Mouse (Mus musculus) layer of hippocampus, adult 9-10 months (tissue): Measurements from ENCODE around the gene Atp10a.

Source experiments
- DNase-seq: peaks from one replicate; pipeline ENCODE4 v3.0.0; 2022; ENCODE audit warnings: low spot score

Gene Atp10a

DNA sequence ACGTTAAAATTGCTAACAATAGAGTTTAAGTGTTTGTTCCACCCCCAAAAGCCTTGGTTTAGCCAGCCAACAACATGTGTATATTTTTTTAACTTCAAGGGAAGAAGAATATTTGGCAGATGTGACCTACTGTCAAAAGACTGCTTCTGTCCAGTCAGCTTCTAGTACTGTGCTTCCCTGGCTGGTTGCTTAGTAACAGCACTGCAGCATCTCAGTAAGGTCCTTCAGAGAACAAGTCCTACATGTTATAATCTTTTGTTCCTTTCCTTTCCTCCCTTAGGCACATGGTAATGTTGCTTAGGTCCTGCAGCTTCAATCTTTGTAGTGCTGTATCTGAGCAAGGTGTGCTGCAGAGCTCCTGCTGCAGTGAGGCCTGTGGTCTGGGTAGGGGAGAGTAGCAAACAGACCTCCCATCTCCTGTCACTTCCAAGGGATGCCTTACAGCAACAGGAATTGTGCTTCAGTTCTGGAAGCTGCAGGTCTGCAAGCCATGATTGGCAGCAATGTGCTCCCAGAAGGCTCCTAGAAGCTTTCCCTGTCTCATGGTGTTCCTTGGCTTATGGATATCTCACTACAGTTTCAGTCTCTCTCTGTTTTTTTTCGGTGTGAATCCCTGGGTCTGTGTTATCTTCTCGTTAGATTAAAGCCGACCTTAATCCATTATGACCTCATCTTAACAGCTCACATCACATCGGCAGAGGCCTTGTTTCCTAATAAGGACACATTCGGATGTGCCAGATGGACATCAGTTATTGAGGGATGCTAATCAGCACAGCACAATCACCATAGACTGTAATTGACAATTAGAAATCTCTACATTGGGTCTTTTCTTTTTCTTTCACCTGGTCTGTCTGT, 34.3 kb downstream of the Atp10a start:
- no peak for DNase-seq

DNA sequence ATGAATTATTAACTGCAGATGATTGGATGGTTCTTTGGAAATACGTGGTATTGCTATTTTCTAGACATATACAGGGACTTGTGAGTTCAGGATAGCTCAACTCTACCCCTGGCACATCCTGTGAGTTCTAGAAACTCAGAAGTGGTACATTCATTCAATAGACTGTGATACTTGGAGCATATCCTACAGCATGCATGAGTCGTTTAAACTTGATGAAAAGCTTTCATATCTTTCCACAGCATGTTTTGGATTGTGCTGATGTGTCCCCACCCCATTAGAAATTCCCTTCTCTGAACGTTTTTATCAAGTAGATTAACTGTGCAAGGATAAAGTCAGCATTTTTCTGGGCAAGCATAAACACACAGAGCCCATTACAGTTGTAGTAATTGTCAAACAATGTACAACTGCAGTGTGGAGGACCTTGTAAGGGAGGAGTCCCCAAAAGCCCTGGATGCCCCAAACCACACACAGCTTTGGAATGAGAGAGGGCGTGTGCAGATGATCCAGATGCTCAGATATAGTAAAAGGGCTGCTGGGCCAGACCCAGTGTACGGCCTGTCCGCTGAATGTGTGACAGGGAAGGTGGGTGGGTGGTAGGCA, 35.1 kb downstream of the Atp10a start:
- no peak for DNase-seq

DNA sequence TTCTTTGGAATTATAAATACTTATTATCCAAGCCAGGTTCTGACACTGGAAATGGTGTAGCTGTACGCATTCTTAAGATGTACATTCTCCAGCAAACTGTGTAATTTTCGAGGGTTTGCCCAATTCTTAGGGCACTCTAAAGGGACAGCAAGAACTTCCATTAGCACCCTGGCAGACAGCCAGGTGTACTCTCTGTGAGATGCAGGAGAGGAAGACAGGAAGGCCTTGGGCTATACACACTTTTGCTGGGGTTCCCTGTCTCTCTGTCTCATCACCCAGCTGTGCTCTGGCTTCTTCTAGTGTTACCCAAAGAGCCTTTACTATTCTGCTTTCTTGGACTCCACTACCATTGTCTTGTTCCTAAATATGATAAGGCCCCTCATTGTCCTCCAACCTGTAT, 36.7 kb downstream of the Atp10a start:
- DNase-seq, result no peak

DNA sequence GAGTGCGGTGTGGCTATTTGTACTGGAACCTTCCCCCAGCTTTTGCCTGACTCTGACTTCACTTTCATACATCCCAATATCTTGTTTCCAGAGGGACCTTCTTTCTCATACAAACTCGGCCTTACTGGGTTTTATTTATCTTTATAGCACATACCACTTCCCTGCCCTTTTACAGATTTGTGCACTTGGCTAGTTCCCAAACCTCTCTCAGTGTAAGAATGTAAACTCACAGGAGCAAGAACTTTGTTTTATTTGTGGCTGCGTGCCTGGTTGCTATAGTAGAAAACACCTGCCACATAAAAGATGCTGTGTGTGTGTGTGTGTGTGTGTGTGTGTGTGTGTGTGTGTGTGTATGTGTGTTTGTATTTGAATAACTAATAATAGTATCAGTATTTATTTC, 37.4 kb downstream of the Atp10a start:
- no peak for DNase-seq

DNA sequence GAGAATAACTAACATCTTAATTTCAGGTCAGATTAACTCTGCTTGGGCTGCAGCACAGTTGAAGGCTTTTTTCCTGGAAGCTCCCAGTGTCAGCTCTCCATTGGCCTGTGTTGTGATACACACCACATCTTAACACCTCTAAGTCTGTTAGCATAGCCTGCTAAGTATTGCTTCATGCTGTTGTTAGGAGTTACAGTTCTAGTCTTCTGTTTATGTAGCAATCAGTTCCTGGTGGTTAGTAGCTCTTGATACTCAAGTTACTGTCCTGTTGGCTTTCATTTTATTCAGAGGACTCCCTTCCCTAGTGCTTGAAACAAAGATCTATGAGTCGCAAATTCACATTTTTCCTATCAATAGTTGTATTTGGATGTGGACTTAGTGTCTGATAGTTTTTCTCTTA, 39.7 kb downstream of the Atp10a start:
- DNase-seq, result no peak

DNA sequence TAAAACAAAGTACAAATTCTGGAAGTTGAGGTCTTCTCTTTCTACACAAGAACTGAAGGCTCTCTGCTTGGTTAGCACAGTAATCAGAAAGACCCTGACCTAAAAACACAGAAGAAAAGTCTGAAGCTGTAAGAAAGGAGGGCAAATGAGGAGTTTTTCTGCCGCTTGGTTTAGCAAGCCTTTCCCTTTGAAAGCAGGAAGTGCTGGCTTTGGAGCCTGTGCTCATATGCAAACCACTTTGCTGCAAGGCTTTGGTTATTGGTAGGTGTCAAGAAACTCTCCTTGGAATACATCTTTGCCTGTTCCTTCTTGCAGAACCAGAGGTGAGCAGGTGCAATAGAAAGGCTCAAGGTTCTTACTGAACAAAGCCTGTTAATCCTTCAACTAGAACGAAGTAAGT, 41.1 kb downstream of the Atp10a start:
- DNase-seq, result no peak

DNA sequence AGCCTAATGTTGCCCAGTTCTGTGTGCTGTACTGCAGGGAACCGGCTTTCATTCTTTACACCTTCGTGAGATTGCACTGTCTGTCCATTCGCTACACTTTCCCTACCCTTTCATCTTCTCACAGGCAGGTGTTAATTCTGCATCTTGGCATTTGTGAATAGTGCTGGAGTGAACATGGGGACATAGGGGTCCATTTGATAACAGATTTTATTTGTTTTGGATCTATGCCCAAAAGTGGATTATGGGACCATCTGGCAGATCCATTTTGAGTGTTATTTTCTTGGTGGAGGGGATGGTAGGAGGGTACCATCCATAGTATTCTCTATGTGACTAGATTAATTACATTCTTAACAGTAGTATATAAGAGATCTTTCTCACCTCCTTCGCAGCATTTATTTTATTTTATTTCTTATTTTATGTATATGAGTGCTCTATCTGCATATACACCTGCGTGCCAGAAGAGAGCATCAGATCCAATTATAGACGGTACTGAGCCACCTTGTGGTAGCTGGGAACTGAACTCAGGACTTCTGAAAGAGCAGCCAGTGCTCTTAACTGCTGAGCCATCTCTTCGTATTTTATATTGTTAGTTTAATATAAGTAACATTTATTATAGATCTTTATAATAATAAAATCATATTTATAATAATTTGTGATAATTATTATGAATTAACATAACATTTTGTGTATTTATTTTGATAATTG, 42.9 kb downstream of the Atp10a start:
- no peak for DNase-seq

DNA sequence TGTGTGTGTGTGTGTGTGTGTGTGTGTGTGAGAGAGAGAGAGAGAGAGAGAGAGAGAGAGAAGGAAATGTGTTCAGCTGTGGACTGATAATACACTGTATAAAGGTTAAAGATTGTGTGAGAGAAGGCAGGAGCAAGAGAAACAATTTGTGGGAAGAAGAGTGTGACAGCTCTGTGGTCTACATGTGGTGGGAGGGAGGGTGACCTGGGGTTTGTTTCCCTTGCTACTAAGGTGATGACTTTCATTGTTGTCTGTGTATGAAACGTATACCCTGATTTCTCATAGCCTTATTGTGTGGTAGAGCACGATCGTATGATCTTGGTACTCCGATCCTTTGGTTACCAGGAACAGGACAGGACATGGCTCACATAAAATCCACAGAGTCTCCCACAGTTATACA, 45.3 kb downstream of the Atp10a start:
- no peak for DNase-seq

DNA sequence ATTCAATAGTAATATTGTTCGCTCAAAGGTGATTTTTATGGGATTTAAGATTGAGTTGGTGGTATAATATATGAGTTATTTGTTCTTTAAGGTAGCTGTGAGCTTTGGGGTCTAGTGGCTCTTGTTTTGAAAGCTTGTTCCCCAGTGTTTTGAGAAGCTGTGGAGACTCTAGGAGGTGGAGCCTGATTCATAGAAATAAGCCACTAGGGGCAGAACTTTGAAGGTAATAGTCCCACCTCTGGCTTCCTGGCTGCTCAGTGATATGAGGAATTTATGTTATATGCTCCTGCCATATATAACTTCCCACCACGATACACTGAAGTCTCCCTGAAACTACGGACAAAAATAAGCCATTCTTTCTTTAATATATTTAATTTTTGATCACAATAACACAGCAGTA, 49.2 kb downstream of the Atp10a start:
- DNase-seq, result no peak

DNA sequence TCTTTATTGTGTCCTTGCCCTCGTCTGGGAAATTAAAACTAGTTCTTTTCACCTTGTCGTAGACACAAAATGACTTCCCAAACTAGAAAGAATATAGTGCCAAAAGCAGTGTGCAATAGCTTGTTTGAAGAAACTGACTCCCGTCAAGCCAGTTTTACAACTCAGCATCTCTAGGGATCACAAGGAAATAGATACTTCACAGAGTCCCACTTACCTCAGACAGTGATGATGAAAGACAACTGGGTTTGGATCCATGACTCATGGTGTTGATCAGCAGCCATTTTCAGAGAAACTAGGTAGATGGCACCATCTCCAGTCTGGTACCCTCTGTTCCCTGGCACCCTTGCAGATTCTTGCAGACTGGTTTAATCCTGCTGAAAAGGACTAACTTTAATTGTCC, 53.3 kb downstream of the Atp10a start:
- no peak for DNase-seq

DNA sequence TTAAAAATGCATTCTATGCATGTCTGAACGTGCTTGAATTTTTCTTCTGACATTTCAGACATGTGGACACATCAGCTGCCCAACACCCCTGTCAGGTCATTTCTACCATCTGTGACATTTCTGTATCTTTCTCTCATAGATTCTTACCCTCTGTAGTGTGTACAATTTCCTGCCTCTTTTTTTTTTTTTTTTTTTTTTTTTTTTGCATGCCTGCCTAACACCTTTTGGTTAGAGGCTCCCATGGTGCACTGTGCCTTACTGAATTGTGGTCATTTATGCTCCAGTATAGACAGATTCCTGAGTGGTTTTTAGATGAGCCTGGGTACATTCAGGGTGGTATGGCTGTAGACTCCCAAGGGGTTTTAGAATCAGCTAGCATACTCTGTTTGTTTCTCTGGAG, 54.3 kb downstream of the Atp10a start:
- DNase-seq, result no peak

DNA sequence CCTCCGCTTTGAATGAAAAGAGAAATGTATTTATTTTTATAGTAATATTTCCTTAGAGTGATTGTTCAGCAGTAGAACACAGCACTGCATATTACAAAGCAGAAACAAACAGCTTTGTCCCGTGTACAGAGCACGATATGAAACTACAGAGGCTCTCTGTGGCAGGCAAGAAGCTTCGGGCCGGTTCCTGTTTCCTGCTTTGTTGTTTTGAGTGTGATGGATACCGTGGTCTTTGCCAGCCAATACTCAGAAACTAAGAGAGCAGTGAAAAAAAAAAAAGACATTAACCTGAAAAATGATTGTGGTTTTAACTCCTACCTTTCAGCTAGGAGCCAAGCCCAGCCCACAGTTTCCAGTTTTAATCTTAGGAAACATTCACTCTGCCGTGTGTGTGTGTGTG, 55.8 kb downstream of the Atp10a start:
- DNase-seq, result no peak

DNA sequence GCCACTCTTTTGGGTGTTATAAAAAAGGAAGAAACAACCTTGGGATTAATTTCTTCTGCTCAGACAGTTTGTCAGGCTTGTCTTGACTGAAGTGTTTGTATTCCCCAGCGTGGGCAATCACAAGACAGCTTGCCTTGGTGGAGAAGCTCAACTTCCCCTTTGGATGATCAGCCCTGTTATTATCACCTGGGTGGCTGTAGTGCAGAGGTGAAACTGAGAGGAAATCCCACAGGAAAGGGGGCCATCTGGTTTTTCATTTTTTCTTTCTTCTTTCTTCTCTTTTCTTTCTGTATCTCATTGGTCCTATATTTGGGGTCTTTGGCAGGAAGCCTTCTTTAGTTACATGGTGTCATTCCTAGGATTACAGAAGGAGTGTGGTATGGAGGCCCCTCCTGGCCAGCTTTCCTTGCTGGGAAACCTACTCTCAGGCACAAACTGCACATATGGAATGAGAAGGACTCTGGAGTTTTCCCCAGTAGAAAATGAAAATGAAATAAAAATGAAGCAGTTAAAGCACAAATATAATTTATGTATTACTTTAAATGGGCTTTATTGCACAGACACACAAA, 59.7 kb downstream of the Atp10a start:
- no peak for DNase-seq

DNA sequence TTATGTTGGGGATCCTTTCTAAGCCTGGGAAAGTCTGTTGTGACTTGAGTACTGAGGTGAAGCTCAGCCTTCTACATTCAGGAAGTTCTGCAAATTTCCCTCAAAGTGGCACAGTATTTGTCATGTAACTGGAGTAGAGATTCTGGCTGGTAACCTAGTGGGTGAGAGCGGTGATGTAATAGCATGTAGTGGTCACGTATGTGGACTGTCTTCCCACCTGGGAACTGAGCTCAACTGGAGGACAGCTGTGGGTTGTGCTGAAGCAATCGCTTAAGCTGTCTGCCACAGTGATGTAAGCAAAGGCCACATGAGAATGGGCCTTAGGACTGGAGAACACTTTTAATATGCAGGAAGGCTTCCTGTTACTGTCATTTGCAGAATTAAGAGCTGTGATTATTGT, 60.7 kb downstream of the Atp10a start:
- no peak for DNase-seq

DNA sequence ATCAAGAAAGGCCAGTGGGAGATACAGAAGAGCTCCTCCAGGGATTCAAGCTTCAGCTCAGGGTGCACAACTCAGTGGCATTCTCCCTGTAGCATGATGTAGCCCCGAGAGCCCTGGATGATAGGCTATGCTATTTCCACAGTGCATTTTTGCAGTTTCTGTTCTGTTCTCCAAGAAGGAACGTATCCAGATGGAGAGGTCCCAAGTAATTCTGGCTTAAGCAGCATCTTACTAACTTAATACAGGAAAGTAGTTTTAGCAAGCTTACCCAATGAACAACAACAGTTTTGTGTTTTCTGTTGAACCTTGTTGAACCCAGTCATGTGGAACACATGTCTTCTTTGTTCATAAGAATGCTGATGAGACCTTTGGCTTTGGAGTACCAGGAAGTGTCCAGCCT, 62.6 kb downstream of the Atp10a start:
- DNase-seq, result no peak

DNA sequence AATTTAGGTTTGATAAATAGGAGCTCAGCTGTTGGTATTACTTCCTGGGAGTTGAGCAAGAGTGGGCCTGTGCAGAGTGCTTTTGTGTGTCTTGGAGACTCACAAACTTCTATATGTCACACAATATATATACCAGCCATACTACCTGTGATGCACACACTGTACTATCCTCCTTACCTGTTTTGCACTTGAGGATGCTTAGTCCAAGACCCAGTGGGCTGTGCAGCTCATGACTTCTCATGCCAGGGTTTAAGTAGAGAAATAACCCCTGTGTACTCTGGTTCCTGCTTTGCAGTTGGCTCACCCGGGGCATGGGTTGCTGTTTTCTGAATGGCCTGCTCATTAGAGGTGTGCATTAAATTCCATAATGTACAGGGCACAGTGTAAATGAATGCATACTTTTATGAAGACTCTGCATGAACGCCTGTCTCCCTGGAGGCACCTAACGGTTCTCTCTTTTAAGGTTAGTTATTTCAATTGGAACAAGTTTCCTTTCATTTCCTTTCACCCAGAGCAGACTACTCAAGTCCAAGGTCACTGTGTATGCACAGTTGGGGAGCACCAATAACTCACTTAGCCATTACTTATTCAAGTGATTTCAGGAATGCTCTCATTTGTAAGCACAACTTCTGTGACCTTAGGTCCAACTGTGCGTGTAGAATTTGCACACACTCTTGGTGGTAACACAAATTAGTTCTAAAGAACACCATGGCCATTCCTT, 63.4 kb downstream of the Atp10a start:
- DNase-seq, result no peak

DNA sequence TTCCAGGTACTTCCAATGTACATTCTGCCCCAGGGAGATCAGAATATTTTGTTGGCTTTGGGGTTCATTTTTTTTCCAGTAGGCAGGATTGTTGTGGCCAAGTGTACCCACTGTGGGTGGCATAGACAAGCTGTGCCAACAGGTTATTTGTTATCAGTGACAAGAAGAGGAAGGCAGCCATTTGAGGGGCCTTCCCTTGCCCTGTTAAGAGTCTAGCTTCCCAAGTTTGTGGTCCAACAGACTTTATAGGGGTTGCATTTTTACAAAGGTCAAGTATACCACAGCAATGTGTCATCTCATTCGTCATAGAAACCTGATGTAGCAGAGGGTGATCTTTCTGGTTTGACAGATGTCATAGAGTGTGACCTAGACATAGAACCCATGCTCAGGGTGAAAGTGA, 66.3 kb downstream of the Atp10a start:
- no peak for DNase-seq

DNA sequence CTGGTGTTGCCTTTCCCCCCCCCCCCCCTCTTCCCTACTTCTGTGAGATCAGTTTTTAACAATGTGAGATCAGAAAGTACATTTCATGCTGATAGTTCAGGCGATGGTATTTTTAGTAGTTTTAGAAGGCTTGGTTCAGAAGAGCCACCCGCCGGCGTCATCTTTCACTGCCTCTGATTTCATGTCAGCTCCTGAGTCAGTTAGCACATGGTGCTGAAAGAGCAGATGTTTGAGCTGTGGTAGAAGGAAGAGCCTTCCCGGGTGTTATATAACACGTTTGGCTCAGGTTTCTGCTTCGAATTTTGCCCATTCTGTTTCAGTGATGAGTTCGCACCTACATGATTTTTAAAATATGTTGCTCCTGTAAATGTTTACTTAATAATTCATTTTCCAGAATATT, 74.2 kb downstream of the Atp10a start:
- DNase-seq, result peak; percentile 63

DNA sequence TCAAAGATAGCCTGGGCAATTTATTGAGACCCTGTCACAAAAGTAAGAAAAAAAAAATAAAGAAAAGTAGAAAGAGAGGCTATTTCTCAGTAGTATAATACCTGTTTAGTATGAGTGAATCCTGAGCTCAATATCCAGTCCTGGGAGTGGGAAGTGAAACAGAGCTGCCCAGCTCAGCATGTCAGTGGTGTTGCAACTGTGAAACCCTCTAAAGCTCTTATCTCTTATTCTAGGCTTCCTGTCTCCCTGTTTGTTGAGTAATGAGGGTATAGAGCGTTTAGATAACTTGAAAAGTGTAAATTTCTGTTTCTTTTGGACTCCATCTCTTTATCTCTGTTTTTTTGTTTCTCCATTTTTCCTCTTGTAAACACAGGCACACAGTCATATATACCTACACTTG, 74.9 kb downstream of the Atp10a start:
- DNase-seq, result no peak

DNA sequence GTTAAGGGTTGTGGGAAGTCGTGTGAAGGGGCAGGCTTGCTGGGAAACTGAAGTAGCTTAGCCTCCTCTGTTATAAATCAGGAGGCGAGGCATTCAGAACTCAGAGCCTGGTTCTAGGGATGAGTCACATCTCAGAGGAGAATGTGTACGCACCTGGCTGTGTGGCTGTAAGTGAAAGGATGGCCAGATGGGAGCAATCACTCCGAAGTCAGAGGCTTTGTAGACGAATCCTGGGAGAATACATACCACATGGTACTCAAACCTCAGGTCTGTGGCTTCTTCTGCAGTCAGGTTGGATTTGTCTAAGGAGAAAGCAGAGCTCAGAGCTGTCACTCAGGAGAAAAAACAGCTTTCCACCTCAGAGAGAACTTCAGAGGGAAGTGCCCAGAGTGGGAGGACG, 76.4 kb downstream of the Atp10a start:
- DNase-seq, result no peak

DNA sequence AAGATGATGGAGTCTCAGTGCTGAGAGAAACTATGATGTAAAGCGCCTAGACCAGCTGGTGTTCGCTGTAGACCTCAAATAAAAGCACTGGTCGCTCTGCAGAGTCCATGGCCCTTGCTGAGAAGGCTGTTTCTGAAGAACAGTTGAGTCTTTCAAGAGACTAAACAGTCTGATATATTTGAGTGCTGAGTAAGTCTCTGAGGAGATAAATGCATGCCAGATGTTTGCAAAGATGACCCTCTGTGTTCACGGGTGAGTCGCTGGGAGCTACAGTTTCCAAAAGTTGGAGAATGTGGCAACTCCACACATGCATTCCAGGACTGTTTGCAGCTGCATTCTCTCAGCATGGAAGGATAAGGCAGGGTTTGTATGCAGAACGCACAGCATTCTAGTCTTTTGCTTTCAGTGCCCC, 77.5 kb downstream of the Atp10a start:
- no peak for DNase-seq

DNA sequence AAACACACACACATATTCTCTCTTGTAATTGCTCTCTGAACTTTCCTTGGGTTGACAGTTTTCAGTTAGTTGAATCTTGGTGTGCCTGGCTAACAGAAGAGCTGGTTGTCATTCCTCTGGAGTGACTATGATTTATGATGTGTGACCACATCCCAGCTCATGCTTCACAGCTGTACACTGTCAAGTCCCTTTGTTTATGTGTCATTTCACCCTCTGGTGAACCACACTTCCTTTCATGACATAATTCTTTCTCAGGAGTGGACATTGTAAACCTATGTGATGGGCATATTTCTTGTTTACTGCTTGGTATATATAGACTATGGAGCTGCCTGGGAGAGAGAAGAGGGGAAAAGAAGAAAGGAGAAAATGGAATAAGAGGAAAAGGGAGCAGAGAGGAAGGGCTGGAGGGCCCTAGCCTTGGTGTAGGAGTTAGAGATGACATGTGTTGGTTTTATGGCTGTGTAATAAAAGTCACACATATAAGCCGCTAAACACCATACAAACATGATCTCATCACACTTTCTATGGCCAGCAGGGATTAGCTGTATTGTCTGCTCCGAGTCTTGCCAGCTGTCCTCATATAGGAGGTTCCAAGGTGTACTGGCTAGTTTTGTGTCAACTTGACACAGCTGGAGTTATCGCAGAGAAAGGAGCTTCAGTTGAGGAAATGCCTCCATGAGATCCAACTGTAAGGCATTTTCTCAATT, 81.0 kb downstream of the Atp10a start:
- no peak for DNase-seq
